Mouse (Mus musculus): ENCODE results near the gene Pln.

Pln gene

GRCm38 (mm10) chr10:53337162-53337923 lies at the start of gene Pln:
Gene Pln, plus strand, starts transcription at chr10:53337667.
- DNase-seq (ENCODE audit: low spot score in 2 of 2) = no peak

GRCm38 (mm10) chr10:53305867-53306266 lies 31.6 kb upstream of the Pln start:
- no peak for DNase-seq (ENCODE audit: low spot score in 2 of 2)

- no peak for DNase-seq (ENCODE audit: low spot score in 2 of 2)
Measured at GRCm38 (mm10) chr10:53306674-53307073, 30.8 kb upstream of the Pln start.

- no peak for DNase-seq (ENCODE audit: low spot score in 2 of 2)
Measured at GRCm38 (mm10) chr10:53323367-53323766, 14.1 kb upstream of the Pln start.

- no peak for DNase-seq (ENCODE audit: low spot score in 2 of 2)
Measured at GRCm38 (mm10) chr10:53324663-53325062, 12.8 kb upstream of the Pln start.

- DNase-seq (ENCODE audit: low spot score in 2 of 2) = no peak
Measured at GRCm38 (mm10) chr10:53326367-53326766, 11.1 kb upstream of the Pln start.

GRCm38 (mm10) chr10:53329257-53329656 lies 8.2 kb upstream of the Pln start:
- no peak for DNase-seq (ENCODE audit: low spot score in 2 of 2)

GRCm38 (mm10) chr10:53332752-53333151 lies 4.7 kb upstream of the Pln start:
- DNase-seq (ENCODE audit: low spot score in 2 of 2) = no peak

GRCm38 (mm10) chr10:53335266-53335665 lies 2.2 kb upstream of the Pln start:
- no peak for DNase-seq (ENCODE audit: low spot score in 2 of 2)

GRCm38 (mm10) chr10:53335974-53336373 lies 1.5 kb upstream of the Pln start:
- peak in 1 of 2 experiments; percentile 33 for DNase-seq (ENCODE audit: low spot score in 2 of 2)

GRCm38 (mm10) chr10:53339045-53339444 lies 1.6 kb downstream of the Pln start:
- no peak for DNase-seq (ENCODE audit: low spot score in 2 of 2)

- DNase-seq (ENCODE audit: low spot score in 2 of 2) = no peak
Measured at GRCm38 (mm10) chr10:53341288-53341965, 4.0 kb downstream of the Pln start.

- DNase-seq (ENCODE audit: low spot score in 2 of 2) = no peak
Measured at GRCm38 (mm10) chr10:53342166-53342728, 4.8 kb downstream of the Pln start.

- DNase-seq (ENCODE audit: low spot score in 2 of 2) = no peak
Measured at GRCm38 (mm10) chr10:53343384-53343783, 5.9 kb downstream of the Pln start.

GRCm38 (mm10) chr10:53343865-53344264 lies 6.4 kb downstream of the Pln start:
- DNase-seq (ENCODE audit: low spot score in 2 of 2) = no peak

- no peak for DNase-seq (ENCODE audit: low spot score in 2 of 2)
Measured at GRCm38 (mm10) chr10:53345508-53345907, 8.0 kb downstream of the Pln start.

- peak; percentile 37 to 72 for DNase-seq (ENCODE audit: low spot score in 2 of 2)
Measured at GRCm38 (mm10) chr10:53346506-53346905, 9.0 kb downstream of the Pln start.

GRCm38 (mm10) chr10:53346916-53347315 lies 9.4 kb downstream of the Pln start:
- no peak for DNase-seq (ENCODE audit: low spot score in 2 of 2)

- peak in 1 of 2 experiments; percentile 45 for DNase-seq (ENCODE audit: low spot score in 2 of 2)
Measured at GRCm38 (mm10) chr10:53347787-53348755, 10.6 kb downstream of the Pln start.

- DNase-seq (ENCODE audit: low spot score in 2 of 2) = no peak
Measured at GRCm38 (mm10) chr10:53349254-53349653, 11.8 kb downstream of the Pln start.

GRCm38 (mm10) chr10:53353665-53354064 lies 16.2 kb downstream of the Pln start:
- DNase-seq (ENCODE audit: low spot score in 2 of 2) = no peak

GRCm38 (mm10) chr10:53359016-53359415 lies 21.5 kb downstream of the Pln start:
- DNase-seq (ENCODE audit: low spot score in 2 of 2) = no peak

Data from spleen, postnatal 4 days (tissue).